Mouse (Mus musculus): ENCODE data around the gene Lrp6.

The Lrp6 gene

GRCm38 (mm10) chr6:134441716-134442115 lies 125.0 kb downstream of the Lrp6 start:
- in situ Hi-C loops (cut with MboI, MseI), result no loop called here

GRCm38 (mm10) chr6:134440023-134440422 lies 126.7 kb downstream of the Lrp6 start:
- in situ Hi-C loops (cut with MboI, MseI), result no loop called here

GRCm38 (mm10) chr6:134439401-134440021 lies 127.3 kb downstream of the Lrp6 start:
- in situ Hi-C loops (cut with MboI, MseI), result loop anchor here (10.0 kb wide), 1 partner anchor 425 kb away; no protein-coding TSS in a partner anchor

- in situ Hi-C loops (cut with MboI, MseI), result loop anchor here (10.0 kb wide), 1 partner anchor 428 kb away; no protein-coding TSS in a partner anchor
Observed at GRCm38 (mm10) chr6:134436955-134437354, 129.8 kb downstream of the Lrp6 start.

GRCm38 (mm10) chr6:134434866-134435390 lies 131.8 kb downstream of the Lrp6 start:
- in situ Hi-C loops (cut with MboI, MseI), result loop anchor here (10.0 kb wide), 1 partner anchor 430 kb away; no protein-coding TSS in a partner anchor

GRCm38 (mm10) chr6:134434044-134434443 lies 132.7 kb downstream of the Lrp6 start:
- in situ Hi-C loops (cut with MboI, MseI), result loop anchor here (10.0 kb wide), 1 partner anchor 431 kb away; no protein-coding TSS in a partner anchor

DNA sequence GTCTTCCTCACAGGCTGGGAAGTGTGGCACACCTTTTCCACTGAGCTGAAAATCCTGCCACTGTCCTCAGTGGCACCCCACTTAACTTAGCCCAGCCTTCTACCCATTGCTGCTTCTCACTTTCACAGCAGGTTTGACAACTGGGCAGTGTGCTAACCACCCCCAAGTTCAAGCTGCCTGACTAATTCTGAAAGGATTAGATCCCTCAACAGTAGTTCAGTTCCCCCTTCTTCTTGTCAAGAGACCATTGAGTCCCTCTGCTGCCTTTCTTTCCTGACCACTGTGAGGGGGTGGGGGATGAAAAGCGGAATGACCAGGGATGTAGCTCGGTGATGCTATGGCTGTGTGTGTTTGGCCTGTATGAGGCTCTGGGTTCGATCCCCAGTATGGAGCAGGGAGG lies 133.5 kb downstream of the Lrp6 start:
- in situ Hi-C loops (cut with MboI, MseI), result loop anchor here (10.0 kb wide), 1 partner anchor 432 kb away; no protein-coding TSS in a partner anchor

GRCm38 (mm10) chr6:134431583-134431982 lies 135.2 kb downstream of the Lrp6 start:
- in situ Hi-C loops (cut with MboI, MseI), result loop anchor here (10.0 kb wide), 1 partner anchor 433 kb away; no protein-coding TSS in a partner anchor

DNA sequence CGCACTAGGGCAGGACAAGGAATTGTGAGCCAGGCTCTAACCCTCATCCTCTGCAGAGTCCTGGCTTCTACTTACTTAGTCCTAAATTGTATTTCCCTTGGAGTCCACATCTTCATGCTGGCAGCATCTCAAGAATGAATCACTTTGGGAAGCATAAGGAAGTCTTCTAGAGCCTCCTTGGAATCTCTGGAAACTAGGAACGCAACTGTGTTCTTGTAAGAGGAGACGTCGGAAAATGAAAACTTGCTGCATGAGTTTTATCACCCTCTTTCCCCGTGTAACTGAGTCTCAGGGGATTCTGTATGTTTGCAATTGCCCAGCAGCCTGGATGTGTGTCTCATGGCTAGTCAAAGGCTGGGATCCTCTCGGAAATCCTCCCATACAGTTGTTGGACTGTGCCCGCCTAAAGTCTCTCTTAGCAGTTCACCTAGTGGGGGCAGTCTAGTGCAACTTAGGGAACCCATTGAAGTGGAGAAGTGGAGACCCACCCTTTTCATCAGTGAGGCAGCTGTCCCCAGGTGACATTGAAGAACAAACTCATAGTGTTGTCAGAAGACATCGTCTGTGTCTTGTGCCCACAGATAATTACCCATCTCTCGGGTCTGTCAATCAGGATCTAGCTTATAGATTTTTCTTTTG lies 136.5 kb downstream of the Lrp6 start:
- in situ Hi-C loops (cut with MboI, MseI), result loop anchor here (10.0 kb wide), 1 partner anchor 435 kb away; no protein-coding TSS in a partner anchor

- in situ Hi-C loops (cut with MboI, MseI), result loop anchor here (5.0 kb wide), 1 partner anchor 189 kb away; no protein-coding TSS in a partner anchor
Observed at GRCm38 (mm10) chr6:134428455-134428854, 138.3 kb downstream of the Lrp6 start.

DNA sequence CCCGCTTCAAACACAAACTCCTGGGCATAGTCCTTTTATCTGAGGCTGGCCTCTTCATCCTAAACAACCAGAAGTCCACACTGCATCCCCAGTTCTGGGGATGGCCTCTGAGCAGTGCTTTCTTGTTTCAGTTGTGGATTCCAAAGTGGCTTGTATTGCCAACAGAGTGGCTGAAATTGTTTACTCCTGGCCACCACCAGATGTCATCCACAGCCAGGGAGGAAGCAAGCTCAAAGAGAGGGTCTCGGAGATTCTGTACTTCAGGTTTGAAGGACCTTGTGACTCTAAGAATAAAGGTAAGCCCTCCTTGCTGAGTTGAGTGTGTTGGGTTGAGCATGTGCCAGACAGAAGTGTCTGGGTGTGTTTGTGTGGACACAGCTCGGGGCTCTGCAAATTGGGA lies 139.6 kb downstream of the Lrp6 start:
- in situ Hi-C loops (cut with MboI, MseI), result loop anchor here (5.0 kb wide), 1 partner anchor 190 kb away; no protein-coding TSS in a partner anchor

- in situ Hi-C loops (cut with MboI, MseI), result loop anchor here (5.0 kb wide), 1 partner anchor 192 kb away; no protein-coding TSS in a partner anchor
Observed at GRCm38 (mm10) chr6:134425216-134425717, 141.5 kb downstream of the Lrp6 start.

DNA sequence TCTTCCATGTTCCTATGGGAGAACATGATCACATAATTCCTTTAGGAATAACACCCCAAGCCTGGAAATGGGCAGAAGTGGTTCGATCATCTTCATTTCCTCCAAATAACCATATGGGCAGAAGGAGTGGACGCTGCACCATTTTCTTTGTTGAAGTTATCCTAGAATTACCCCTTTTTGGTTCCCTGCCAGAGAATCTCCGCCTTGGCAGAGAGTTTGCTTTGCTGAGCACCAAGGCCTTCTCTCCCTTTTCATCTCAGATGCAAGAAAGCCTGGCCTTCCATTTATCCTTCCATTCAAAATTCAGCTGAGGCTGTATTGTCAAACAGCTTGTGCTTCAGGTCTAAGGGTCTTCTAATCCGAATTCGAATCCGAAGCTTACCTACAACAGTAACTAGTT lies 144.8 kb downstream of the Lrp6 start:
- in situ Hi-C loops (cut with MboI, MseI), result no loop called here

GRCm38 (mm10) chr6:134420375-134420774 lies 146.4 kb downstream of the Lrp6 start:
- in situ Hi-C loops (cut with MboI, MseI), result no loop called here

DNA sequence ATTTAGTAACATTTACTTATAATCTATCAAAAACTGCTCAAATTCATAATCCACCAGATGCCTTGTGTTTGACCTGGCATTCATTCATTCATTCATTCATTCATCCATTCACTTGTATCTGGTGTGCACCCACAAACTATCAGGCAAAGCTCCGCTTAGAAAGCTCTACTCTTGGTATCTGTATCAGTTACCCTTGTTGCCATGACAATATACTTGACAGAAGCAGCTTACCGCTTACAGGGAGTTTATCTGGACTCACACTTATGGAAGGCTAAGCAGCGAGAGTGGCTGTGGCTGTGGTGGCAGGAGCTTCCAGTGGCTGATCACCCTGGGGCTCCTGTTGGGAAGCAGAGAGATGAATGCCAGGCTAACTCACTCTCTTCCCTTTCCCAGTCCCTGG lies 148.9 kb downstream of the Lrp6 start:
- in situ Hi-C loops (cut with MboI, MseI), result no loop called here

GRCm38 (mm10) chr6:134416556-134417105 lies 150.1 kb downstream of the Lrp6 start:
- in situ Hi-C loops (cut with MboI, MseI), result no loop called here

GRCm38 (mm10) chr6:134414532-134414883 lies 152.3 kb downstream of the Lrp6 start:
- in situ Hi-C loops (cut with MboI, MseI), result no loop called here

DNA sequence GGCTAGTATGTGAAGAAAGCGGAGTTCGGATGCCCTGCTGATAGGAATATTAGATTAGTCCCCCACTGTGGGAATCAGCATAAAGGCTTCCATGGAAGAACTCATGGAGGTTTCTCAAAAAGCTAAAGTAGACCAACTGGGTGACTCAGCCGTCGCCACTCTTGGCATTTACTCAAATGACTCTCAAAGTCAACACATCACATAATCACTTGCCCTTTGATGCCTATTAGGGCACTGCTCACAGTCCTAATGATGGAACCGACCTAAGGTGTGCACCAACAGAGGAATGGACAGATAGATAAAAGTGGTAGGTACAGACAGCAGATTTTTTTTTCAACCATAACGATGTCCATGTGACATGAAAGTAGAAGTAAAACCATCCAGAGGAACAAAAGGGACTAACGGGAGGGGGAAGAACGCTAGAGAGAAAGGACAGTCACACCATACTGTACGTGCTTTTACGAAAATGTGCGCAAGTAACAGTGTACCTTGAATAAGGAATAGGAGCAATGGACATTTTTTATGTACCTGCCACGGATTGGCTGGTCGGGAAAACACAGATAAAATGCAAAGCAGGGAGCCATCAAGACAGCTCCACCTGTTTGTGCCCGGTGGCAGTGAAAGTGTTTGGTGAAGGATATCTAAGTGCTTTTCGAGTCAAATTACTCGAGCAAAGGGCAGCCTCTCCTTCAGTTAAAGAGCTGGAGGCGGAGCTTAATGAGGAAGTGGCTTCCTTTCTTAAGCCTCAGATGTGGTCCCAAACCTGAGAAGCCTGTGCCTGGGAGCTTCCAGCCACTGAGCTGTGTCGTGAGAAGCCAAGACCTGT lies 152.8 kb downstream of the Lrp6 start:
- in situ Hi-C loops (cut with MboI, MseI), result no loop called here

DNA sequence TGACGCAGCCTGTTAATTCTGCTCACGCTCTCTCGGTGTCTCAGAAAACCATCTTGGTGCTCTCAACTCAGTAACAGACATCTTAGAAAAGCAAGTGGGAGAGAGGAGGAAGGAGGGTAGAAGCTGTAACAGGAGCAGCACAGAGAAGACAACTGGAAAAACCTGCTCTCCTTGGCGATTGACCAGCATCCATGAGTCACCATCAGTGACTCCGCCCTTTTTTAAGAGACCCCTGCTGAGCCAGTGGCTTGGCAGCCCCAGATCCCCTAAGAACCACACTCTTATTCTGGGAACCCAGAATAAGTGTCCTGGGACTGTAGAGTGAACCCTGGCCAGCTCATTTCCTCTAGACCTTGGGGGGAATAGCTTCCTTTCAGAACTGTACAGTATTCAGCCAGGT lies 159.5 kb downstream of the Lrp6 start:
- in situ Hi-C loops (cut with MboI, MseI), result no loop called here

- in situ Hi-C loops (cut with MboI, MseI), result no loop called here
Observed at GRCm38 (mm10) chr6:134403684-134404070, 163.1 kb downstream of the Lrp6 start.

Data from T-helper 2 cell (primary cell).